Mouse (Mus musculus) embryonic facial prominence, embryonic 10.5 days (tissue): ENCODE data around the gene Gse1. TPM values are rescaled to one million over a fixed set of nuclear protein-coding genes. Genes with fewer than 3 reads are reported as not detected.

Experiments
- DNase-seq: peaks from one replicate; pipeline ENCODE4 v3.0.0-alpha.2; 2017; ENCODE audit warnings: low spot score
- H3K27ac ChIP-seq: fragments of 300-500 bp; sonication (generic); replicated peaks from 2 replicates; pipeline ENCODE4 v1.5.1; 2016; ENCODE audit warnings: mild to moderate bottlenecking
- H3K27me3 ChIP-seq: fragments of 300-500 bp; sonication (generic); replicated peaks from 2 replicates; pipeline ENCODE4 v1.6.1; 2016; ENCODE audit warnings: low read depth, mild to moderate bottlenecking; ENCODE audit not compliant: poor library complexity, severe bottlenecking
- H3K36me3 ChIP-seq: fragments of 300-500 bp; sonication (generic); replicated peaks from 2 replicates; pipeline ENCODE4 v1.6.1; 2016; ENCODE audit warnings: mild to moderate bottlenecking, moderate library complexity
- H3K4me1 ChIP-seq: fragments of 300-500 bp; sonication (generic); 2 replicates; pipeline ENCODE4 v1.6.1; 2016
- H3K4me3 ChIP-seq: fragments of 300-500 bp; sonication (generic); 2 replicates; pipeline ENCODE4 v1.5.1; 2016; ENCODE audit warnings: mild to moderate bottlenecking, moderate library complexity
- H3K9me3 ChIP-seq: fragments of 300-500 bp; sonication (generic); 2 replicates; pipeline ENCODE4 v1.6.1; 2016; ENCODE audit warnings: mild to moderate bottlenecking
- WGBS: fragments of 180-500 bp; shearing (Covaris S2); methylation state at CpG from one replicate; pipeline ENCODE4 v1.1.7; 2016; 5-methylcytosine and 5-hydroxymethylcytosine counted together
- polyA plus RNA-seq: library from polyadenylated mRNA; unstranded; fragments of >200 nt; fragmentation: Nextera tagmentation; extraction: Ambion mirVana; gene quantifications from 2 replicates; pipeline ENCODE4 v1.2.1, GENCODE M21; 2016

Gene Gse1
- polyA plus RNA-seq, 1 experiment from 2014 or later: 10.2 TPM

DNA sequence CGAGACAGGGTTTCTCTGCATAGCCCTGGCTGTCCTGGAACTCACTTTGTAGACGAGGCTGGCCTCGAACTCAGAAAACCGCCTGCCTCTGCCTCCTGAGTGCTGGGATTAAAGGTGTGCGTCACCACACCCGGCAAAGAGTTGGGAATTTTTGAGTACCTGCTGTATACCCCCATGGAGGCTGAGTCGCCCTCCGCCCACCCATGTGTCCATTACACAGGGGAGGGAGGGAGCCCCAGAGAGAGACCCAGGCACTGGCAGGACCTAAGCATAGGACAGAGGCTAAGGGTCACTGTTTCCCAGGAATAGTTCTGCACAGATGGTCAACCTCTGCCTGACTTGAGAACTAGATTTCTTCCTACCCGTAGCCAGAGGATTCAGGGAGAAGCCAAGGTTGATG lies 279.0 kb downstream of the Gse1 start:
- H3K4me1 ChIP-seq: peaks cover 100% of the 10 kb centered on the region
- H3K27me3 ChIP-seq: peaks cover 53% of the 10 kb centered on the region
- no peaks in the 10 kb centered on the region for H3K36me3 ChIP-seq
- no peaks in the 10 kb centered on the region for H3K9me3 ChIP-seq
- 84% methylated on average over 9 of the region's 9 CpGs for WGBS
- H3K27ac ChIP-seq: no peak overlapping the region
- DNase-seq: no peak
- no peak overlapping the region for H3K4me3 ChIP-seq

DNA sequence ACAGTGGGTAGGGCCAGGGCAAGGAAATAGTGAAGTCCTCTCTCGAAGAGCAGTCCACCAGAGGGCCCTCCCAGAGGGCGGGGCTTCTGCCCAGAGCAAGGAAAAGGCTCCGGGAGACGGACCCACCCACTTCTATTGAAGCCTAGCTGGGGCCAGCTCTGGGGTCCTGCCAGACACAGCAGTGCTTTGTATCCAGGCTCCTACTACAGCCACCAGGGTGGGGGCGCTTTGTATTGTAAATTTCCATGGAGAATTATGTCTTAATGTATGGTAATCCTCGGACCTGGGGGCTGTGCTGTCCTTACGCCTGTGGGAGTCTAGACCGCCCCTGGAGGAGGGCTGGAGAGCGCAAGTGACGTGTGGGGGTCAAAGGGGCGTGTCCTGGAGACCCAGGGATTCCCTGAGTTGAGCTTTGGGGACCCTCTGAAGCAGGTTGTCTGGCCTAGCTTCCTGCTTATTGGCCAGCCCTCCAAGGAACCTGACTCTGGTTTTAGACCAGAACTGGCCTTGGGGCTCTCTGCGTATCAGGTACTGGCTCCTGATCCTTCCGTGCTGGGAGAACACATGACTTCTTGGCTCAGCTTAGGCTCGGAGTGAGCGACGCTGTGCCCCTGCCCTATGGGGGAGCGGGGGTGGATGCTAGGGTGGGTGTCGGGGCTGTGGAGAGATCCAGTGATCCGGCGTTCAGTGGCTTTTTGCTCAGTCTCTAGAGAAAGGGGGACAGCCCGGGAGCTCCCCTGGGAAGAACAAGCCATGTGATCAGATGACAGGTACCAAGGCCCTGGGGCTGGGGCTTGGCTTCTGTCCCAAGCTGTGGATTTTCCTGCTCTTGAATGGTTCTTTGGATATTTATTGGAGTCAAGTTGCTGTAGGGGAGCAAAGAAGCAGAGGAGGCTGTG lies 281.1 kb downstream of the Gse1 start:
- peak overlapping the region; percentile 47 for H3K4me3 ChIP-seq
- 2% methylated on average over 21 of the region's 21 CpGs for WGBS
- peaks cover 69% of the 10 kb centered on the region for H3K27me3 ChIP-seq

DNA sequence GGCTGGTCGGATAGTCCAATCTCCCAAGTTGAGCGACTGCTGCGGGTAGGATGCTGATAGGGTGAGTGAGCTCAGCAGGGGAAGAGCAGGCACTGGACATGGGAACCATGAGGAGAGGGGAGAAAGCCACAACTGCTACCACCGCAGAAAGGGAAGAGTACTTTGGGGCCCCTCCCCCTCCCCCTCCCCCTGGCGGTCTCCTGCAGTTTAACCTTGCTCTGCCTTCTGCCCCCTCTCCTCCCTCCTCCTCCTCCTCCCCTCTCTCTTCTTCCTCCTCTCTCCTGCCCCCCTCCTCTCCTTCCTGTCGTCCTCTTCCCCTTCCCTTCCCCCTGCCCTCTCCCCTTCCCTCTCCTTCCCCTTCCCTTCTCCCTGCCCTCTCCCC lies 281.8 kb downstream of the Gse1 start:
- peaks cover 100% of the 10 kb centered on the region for H3K4me1 ChIP-seq
- 3% methylated on average over 6 of the region's 6 CpGs for WGBS
- peak; percentile 64 for DNase-seq
- no peaks in the 10 kb centered on the region for H3K36me3 ChIP-seq
- H3K27me3 ChIP-seq: peaks cover 76% of the 10 kb centered on the region
- peak overlapping the region; percentile 65 for H3K27ac ChIP-seq
- no peaks in the 10 kb centered on the region for H3K9me3 ChIP-seq
- H3K4me3 ChIP-seq: peak overlapping the region; percentile 47

More for the DNA sequence above, 281.1 kb downstream of the Gse1 start:
- Histone ChIP-seq H3K9me3 (no peaks in the 10 kb centered on the region), H3K4me1 (peaks cover 100% of the 10 kb centered on the region), H3K27ac (peak overlapping the region; percentile 65), H3K36me3 (no peaks in the 10 kb centered on the region)
- peak; percentile 82 for DNase-seq

DNA sequence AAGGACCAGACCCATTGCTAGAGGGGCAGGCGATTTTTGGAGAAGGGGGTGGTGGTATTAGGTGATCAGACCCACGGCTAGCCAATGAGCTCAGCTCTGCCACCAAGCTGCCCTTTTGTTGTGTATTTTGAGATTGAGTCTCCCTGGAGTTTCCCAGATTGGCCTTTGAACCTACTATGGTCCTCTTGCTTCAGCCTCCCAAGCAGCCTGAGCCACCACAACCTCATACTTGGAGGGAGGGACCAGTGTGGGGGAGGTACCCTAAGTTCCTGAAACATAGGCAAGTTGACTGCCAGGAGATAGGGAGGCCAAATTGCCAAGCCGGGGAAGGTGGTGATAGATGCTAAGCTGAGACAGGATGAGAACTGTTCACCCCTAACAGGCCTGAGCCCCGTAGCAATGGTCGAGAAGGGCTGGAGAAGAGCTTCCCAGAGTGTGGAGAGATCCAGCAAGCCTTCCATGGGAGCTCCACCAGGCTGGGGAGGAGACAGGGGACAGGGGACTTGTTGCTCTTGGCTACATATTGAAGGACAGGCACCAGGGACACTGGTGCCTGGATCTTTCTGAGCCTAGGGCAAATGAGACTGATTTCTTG lies 282.7 kb downstream of the Gse1 start:
- H3K9me3 ChIP-seq: no peaks in the 10 kb centered on the region
- H3K27ac ChIP-seq: peak overlapping the region; percentile 65
- peaks cover 84% of the 10 kb centered on the region for H3K27me3 ChIP-seq
- 21% methylated on average over 5 of the region's 5 CpGs for WGBS
- DNase-seq: no peak
- H3K4me3 ChIP-seq: peak overlapping the region; percentile 47
- no peaks in the 10 kb centered on the region for H3K36me3 ChIP-seq
- H3K4me1 ChIP-seq: peaks cover 100% of the 10 kb centered on the region

DNA sequence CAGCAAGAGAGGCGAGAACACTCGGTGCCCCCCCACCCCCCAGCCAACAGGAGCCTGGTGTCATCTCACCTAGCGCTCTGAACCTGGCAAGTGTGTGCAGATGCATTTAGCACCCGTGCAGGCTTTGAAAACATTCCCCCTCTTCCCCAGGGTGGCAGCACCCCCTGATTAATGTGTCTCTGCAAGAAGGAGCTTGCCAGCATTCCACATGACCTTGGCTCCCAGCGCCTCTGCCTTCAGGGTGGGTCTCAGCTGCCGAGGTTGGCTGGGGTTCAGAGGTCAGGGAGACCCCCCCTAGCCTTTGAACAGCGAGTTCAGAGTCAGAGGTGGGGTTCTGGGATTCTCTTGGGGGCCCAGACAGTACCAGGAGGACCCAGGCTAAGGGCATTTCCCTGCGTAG lies 283.5 kb downstream of the Gse1 start:
- H3K4me1 ChIP-seq: peaks cover 100% of the 10 kb centered on the region
- peak overlapping the region; percentile 65 for H3K27ac ChIP-seq
- 28% methylated on average over 8 of the region's 8 CpGs for WGBS
- peaks cover 78% of the 10 kb centered on the region for H3K27me3 ChIP-seq
- no peaks in the 10 kb centered on the region for H3K9me3 ChIP-seq
- DNase-seq: no peak
- H3K36me3 ChIP-seq: no peaks in the 10 kb centered on the region
- peak overlapping the region; percentile 16; the same call in 1 of the 2 replicates for H3K4me3 ChIP-seq

DNA sequence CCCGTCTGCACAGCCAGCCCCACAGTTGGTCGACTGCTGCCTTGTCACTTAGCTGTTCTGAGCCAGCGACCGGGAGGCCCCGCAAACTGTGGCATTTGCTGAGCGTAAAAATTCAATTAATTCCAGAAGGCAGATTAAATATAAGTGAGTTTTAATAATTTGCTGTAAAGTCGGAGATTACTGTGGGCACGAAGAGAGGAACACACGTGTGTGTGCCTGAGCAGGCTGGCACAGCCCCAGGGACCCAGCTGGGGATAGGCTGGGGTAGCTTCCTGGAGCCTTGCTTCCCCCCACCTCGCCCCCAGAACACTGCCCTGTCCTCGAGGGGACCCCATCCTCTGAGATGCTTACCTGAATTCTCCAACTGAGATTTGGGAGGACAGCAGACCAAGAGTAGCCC lies 284.1 kb downstream of the Gse1 start:
- Histone ChIP-seq H3K4me1 (peaks cover 100% of the 10 kb centered on the region), H3K4me3 (no peak overlapping the region), H3K27ac (0 out of 2 replicates have a peak overlapping the region, but pooled peaks have one; percentile 40), H3K9me3 (no peaks in the 10 kb centered on the region), H3K36me3 (no peaks in the 10 kb centered on the region), H3K27me3 (peaks cover 78% of the 10 kb centered on the region)
- 38% methylated on average over 11 of the region's 11 CpGs for WGBS
- DNase-seq: no peak

DNA sequence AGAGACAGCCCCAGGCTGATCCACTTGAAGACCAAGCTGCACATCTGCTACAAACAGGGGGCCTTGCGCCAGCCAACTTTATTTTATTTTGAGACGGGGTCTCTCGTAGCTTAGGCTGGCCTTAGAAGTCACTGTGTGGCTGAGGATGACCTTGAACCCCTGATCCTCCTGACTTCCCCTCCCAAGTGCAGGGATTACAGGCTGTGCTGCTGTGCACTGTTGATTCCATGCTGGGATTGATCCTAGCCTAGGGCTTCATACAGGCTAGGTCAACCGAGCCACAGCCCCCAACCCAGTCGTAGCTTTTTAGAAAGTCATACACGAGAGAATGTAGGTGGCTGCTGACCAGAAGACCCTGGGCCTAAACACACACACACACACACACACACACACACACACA lies 284.9 kb downstream of the Gse1 start:
- Histone ChIP-seq H3K36me3 (no peaks in the 10 kb centered on the region), H3K9me3 (no peaks in the 10 kb centered on the region), H3K27me3 (peaks cover 73% of the 10 kb centered on the region), H3K4me1 (peaks cover 100% of the 10 kb centered on the region), H3K4me3 (no peak overlapping the region; the same call in 1 of the 2 replicates), H3K27ac (peak overlapping the region; percentile 80)
- 26% methylated on average over 6 of the region's 6 CpGs for WGBS
- DNase-seq: no peak

DNA sequence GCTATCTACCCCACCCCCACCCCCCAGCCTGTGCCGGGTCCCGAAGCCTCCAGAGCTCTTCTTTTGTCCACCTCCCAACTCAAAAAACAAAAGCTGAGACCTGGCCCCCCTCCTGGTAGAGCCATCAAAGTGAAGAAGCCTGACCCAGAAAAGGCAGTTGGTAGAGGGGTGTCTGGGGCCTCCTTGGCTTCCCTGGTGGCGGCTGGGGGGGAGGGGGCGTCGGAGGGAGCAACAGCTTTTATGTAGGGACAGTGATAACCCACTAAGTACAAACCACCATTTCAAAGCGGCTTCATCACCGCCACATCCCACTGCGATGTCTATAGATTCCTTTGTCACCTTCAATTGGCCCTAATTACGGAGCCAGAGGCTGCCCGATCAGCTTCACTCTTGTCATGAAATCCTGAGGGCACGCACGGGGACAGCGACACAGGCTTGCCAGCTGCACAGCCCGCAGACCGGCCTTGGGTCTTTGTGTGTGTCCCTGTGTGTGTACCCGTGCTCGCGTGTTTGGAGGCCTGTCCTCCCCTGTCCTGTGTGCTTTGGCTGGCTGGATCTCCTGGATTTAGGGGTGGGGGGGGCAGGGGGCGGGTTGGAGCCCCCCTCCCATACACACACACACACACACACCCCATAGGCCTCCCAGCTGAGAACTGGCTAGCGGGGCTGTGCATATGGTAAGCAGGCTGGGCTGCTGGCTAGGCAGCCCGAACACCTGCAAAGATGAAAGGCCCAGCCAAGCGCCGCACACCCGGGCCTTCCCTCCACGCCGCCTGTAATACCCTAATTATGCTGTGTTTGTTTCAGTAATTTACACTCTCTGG lies 285.6 kb downstream of the Gse1 start:
- peak; percentile 60 for DNase-seq
- WGBS: 8% methylated on average over 26 of the region's 26 CpGs

DNA sequence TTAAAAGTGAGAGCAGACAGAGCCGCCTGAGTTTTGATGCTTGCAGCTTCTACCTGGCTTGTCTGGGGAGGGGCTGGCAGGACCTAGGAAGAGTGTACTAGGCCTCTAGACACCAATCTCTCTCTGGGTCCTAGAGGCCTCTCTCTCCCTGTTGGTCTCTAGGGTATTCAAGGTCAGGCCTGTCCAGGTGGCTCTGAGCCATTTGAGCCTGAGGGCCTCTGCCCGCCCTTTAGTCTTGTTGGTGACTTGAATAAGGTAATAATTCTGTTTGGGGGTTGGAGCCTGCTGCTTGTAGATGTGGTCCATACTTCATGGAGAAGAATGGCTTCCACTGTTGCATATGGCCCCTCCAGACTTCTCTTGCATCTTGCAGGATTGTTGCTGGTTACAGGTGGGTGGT lies 287.0 kb downstream of the Gse1 start:
- H3K9me3 ChIP-seq: no peaks in the 10 kb centered on the region
- H3K4me1 ChIP-seq: peaks cover 100% of the 10 kb centered on the region
- H3K27me3 ChIP-seq: peaks cover 77% of the 10 kb centered on the region
- WGBS: 89% methylated on average over 2 of the region's 2 CpGs
- no peaks in the 10 kb centered on the region for H3K36me3 ChIP-seq
- no peak overlapping the region for H3K4me3 ChIP-seq
- H3K27ac ChIP-seq: no peak overlapping the region
- DNase-seq: no peak

More for the DNA sequence above, 285.6 kb downstream of the Gse1 start:
- Histone ChIP-seq H3K9me3 (no peaks in the 10 kb centered on the region), H3K4me1 (peaks cover 100% of the 10 kb centered on the region), H3K27ac (peak overlapping the region; percentile 80), H3K4me3 (peak overlapping the region; percentile 29), H3K27me3 (peaks cover 68% of the 10 kb centered on the region), H3K36me3 (no peaks in the 10 kb centered on the region)

DNA sequence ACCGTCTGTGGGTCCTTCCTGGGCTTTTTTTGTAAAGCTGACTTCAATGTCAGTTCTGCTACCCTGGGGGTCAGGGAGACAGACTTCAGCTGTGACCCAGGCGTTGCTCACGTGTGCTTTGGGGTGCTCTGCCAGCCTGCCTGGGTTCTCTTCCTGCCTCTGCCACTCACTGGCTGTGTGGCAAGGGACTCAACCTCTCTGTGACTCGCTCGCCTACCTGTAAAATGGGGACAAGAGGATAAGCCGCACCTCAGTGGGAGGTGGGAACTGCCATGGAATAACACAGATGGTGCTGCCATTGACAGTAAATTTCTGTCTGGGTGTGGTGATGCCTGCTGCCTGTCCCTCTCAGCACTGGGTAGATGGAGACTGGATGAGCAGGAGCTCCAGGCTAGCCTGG lies 287.4 kb downstream of the Gse1 start:
- H3K36me3 ChIP-seq: no peaks in the 10 kb centered on the region
- 84% methylated on average over 6 of the region's 6 CpGs for WGBS
- H3K4me1 ChIP-seq: peaks cover 100% of the 10 kb centered on the region
- H3K4me3 ChIP-seq: no peak overlapping the region
- no peaks in the 10 kb centered on the region for H3K9me3 ChIP-seq
- peaks cover 78% of the 10 kb centered on the region for H3K27me3 ChIP-seq
- DNase-seq: no peak
- no peak overlapping the region for H3K27ac ChIP-seq

DNA sequence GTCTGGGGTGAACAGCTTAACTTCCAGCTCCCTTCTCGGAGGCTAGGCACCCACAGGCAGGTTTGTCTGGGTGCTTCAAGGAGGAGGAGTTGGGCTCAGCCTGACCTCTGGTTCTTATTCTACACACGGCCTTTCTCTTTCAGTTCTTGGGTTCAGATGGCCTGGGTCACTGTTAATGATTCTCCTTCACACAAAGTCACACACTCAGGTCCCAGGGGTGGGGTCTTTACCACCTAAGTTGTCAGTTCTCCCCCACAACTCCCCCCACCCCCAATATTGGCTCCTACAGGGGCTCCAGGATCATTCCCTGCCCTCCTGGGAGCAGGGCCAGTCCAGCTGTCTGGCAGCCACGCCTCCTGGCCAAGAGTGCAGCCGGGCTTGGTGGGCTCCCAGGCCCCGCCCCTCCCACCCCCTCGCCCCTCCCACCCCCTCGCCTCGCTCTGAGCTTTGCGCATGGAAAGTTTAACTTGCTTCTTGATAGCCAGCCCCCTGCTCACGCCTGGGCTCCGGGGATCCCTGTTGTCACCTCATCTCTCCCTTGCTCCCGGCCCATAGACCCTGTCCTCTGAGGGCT lies 288.0 kb downstream of the Gse1 start:
- DNase-seq: peak; percentile 80
- H3K36me3 ChIP-seq: no peaks in the 10 kb centered on the region
- H3K27ac ChIP-seq: peak overlapping the region; percentile 12; the same call in 1 of the 2 replicates
- H3K4me3 ChIP-seq: peak overlapping the region; percentile 8
- 8% methylated on average over 12 of the region's 12 CpGs for WGBS
- peaks cover 100% of the 10 kb centered on the region for H3K4me1 ChIP-seq
- H3K27me3 ChIP-seq: peaks cover 78% of the 10 kb centered on the region
- no peaks in the 10 kb centered on the region for H3K9me3 ChIP-seq
